Mouse (Mus musculus) kidney, postnatal 0 days (tissue): ENCODE data around the gene Gm10203. TPM values are rescaled to one million over a fixed set of nuclear protein-coding genes. Genes with fewer than 3 reads are reported as not detected.
A peak's percentile ranks its signal among the peaks of the same experiment; 100 is the strongest.
"Not testable (repeated sequence)": the region's sequence is repeated elsewhere in the genome, so short reads cannot be mapped to it uniquely, and the experiment has no call there.

ENCODE experiments used
- ATAC-seq: fragments of 200-750 bp; cut with Nextera tagmentation; replicated peaks from 2 replicates; pipeline ENCODE4 v1.8.0; 2017; ENCODE audit warnings: low read depth, moderate number of reproducible peaks, moderate TSS enrichment, moderate library complexity; ENCODE audit not compliant: low FRiP score
- DNase-seq: peaks from one replicate; pipeline ENCODE4 v3.0.0-alpha.2; 2016; ENCODE audit warnings: low spot score
- H3K27ac ChIP-seq: fragments of 300-500 bp; sonication (generic); 2 replicates; pipeline ENCODE4 v1.5.1; 2014; ENCODE audit warnings: mild to moderate bottlenecking
- H3K27me3 ChIP-seq: fragments of 300-500 bp; sonication (generic); 2 replicates; pipeline ENCODE4 v1.6.1; 2014; ENCODE audit warnings: low read length, mixed read lengths; ENCODE audit not compliant: insufficient read depth
- H3K36me3 ChIP-seq: fragments of 300-500 bp; sonication (generic); 2 replicates; pipeline ENCODE4 v1.6.1; 2014; ENCODE audit warnings: low read length, mixed read lengths; ENCODE audit not compliant: insufficient read depth
- H3K4me1 ChIP-seq: fragments of 300-500 bp; sonication (generic); replicated peaks from 2 replicates; pipeline ENCODE4 v1.6.1; 2014; ENCODE audit warnings: antibody characterized with exemption, low read length, mixed read lengths; ENCODE audit not compliant: insufficient read depth
- H3K4me2 ChIP-seq: fragments of 300-500 bp; sonication (generic); 2 replicates; pipeline ENCODE4 v1.6.1; 2014; ENCODE audit warnings: mild to moderate bottlenecking, low read length, moderate library complexity, mixed read lengths
- H3K4me3 ChIP-seq: fragments of 300-500 bp; sonication (generic); replicated peaks from 2 replicates; pipeline ENCODE4 v1.5.1; 2014; ENCODE audit warnings: low read depth, low read length
- H3K9ac ChIP-seq: fragments of 300-500 bp; sonication (generic); 2 replicates; pipeline ENCODE4 v1.6.1; 2014; ENCODE audit warnings: low read depth, low read length
- H3K9me3 ChIP-seq: fragments of 300-500 bp; sonication (generic); replicated peaks from 2 replicates; pipeline ENCODE4 v1.6.1; 2016; ENCODE audit warnings: low read length, inconsistent platforms, mixed read lengths
- CTCF ChIP-seq: IDR thresholded peaks from 2 replicates; pipeline ENCODE4 v1.5.1; 2016; ENCODE audit warnings: antibody characterized with exemption, low read depth, mild to moderate bottlenecking, moderate library complexity
- WGBS: fragments of 180-500 bp; shearing (Covaris S2); extraction: QIAGEN DNeasy Blood & Tissue Kit; methylation state at CpG from one replicate; pipeline ENCODE4 v1.1.7; 2014; 5-methylcytosine and 5-hydroxymethylcytosine counted together
- polyA plus RNA-seq: library from polyadenylated mRNA; unstranded; fragments of >200 nt; fragmentation: Nextera tagmentation; extraction: Ambion mirVana; gene quantifications from 2 replicates; pipeline ENCODE4 v1.2.1, GENCODE M21; 2015

Gm10203 gene
- polyA plus RNA-seq, 1 experiment from 2014 or later: not detected

DNA sequence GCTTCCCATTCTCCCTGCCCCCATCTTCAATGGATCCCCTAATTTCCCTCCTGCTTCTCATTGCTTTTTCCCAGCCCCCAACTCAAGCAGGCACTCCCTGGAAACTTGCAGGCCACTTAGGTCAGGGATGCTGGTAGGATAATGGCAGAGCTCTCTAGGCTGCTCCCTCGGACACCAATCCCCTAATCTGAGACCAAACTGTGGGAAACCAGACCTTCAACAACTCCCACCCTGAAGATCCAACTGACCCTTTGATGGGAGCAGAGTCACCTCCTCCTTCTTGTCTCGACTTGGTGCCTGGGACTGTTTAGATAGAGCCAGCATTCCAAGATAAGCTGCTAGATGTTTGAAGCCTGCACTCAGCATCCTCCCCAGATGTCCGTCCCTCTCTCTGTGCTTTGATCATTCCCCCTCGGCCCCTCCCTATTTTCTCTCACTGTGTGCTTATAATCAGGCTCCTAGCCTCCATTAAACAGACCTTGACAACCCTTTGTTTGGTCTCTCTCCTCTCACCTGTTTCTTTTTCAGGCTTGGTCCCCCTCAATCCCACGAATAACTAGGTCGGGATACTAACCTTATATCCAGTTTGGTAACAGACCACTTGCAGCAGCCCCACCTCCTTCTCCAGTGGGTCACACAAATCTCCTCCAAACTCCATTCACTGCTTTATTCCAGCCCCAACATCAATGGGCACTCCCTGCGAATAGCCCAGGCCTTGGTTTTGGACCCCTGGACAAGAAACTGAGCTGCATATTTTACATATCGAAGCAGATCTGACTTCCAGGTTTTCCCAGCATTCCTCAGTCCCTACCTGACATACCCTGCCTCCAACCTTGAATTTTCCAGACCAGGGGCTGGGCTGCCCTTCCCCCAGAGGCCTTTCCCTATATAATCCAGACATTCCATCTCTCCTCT is 24.4 kb downstream of the Gm10203 start:
- TF ChIP-seq CTCF: no peak
- Histone ChIP-seq H3K4me3 (no peak overlapping the region), H3K4me2 (no peak overlapping the region), H3K4me1 (peaks cover 8% of the 10 kb centered on the region; the same call in 1 of the 2 replicates), H3K27ac (0 out of 2 replicates have a peak overlapping the region, but pooled peaks have one; percentile 25), H3K27me3 (no peaks in the 10 kb centered on the region), H3K9ac (no peak overlapping the region), H3K36me3 (peaks cover 4% of the 10 kb centered on the region; the same call in 1 of the 2 replicates), H3K9me3 (no peaks in the 10 kb centered on the region)
- ATAC-seq (no peak), DNase-seq (no peak)
- WGBS: 19% methylated on average over 8 of the region's 8 CpGs

DNA sequence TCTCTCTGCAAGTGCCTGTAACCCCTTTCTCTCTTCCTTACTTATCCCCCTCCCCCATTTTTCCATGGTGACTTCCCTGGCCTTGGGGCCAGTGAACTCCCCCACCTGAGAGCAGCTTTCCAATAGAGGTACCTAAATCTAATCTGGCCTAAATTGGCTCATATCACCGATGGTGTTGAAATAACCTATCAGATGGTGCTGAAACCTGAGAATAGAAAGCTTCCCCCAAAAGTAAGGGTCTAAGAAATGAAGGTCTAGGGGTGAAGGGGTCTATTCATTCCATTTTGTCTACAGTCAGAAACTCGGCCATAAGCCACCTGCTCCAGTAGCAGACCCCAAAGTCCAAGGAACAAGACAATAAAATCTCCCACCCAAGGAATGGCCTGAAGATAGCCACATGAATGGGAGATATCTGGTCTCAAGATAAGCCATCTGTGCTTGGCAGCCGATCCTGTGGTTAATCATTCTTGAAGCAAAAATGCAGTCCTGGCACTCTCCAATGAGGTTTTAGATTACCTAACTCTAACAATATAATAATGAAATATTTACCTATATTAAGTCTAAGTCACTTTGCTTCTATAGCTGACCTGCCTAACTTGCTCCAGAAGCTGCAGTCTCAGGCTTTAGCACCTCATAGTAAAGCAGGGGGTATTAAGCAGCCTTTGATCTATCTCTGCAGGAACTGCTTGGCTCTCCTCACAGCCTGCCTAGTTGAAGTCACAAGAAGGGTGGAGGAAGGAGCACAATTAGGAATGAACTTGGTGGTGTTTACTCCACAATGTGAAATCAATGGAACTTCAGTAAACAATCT is 25.3 kb downstream of the Gm10203 start:
- Histone ChIP-seq H3K9me3 (no peaks in the 10 kb centered on the region), H3K36me3 (no peaks in the 10 kb centered on the region), H3K4me3 (no peak overlapping the region), H3K4me2 (no peak overlapping the region), H3K4me1 (peaks cover 8% of the 10 kb centered on the region; the same call in 1 of the 2 replicates), H3K9ac (no peak overlapping the region), H3K27ac (0 out of 2 replicates have a peak overlapping the region, but pooled peaks have one; percentile 36), H3K27me3 (no peaks in the 10 kb centered on the region)
- 36% methylated on average over 3 of the region's 3 CpGs for WGBS
- ATAC-seq (no peak), DNase-seq (no peak)
- TF ChIP-seq CTCF: no peak

DNA sequence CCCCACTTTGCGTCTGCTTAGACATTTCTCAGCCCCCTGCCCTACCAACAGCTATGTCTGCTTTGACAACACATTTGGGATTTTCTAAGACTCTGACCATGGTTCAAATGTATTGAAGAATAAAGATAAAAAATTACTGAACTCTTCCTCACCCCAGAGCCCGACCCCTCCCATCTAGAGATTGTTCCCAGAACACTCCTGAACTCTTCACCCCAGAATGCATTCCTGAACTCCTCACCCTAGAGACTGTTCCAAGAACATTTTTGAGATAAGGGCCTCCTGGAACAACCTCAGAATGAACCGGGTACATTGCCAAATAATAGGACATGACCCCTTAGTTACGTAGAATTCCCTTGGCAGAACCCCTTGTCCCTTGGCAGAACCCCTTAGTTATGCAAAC is 37.1 kb downstream of the Gm10203 start:
- H3K9me3 ChIP-seq, H3K4me2 ChIP-seq, H3K9ac ChIP-seq, H3K27ac ChIP-seq, DNase-seq, H3K27me3 ChIP-seq, H3K4me3 ChIP-seq, H3K4me1 ChIP-seq, ATAC-seq: not testable (repeated sequence)
- 65% methylated on average over 3 of the region's 4 CpGs for WGBS
- peaks cover 13% of the 10 kb centered on the region; the same call in 1 of the 2 replicates for H3K36me3 ChIP-seq

DNA sequence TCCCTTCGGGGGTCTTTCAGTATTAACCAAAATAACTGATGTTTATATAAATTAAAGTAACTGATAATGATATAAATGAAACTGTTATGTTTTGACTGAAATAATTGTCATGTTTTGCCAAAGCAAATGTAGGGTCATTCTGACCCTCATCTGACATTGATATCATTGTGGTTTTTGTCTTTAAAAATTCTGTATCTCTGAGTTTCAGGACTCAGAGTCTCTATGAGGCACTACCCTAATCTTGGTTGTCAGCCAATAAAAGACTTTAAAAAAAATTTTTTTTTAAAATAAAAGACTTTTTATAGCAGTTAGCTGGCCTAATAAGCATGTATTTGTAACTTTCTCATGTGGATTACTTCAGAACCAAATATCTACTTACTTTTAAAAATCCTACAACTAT is 37.7 kb downstream of the Gm10203 start:
- no peak for TF ChIP-seq CTCF
- Histone ChIP-seq H3K9ac (no peak overlapping the region), H3K4me2 (no peak overlapping the region), H3K4me1 (no peaks in the 10 kb centered on the region), H3K27me3 (no peaks in the 10 kb centered on the region), H3K9me3 (no peaks in the 10 kb centered on the region), H3K27ac (no peak overlapping the region), H3K36me3 (peaks cover 13% of the 10 kb centered on the region; the same call in 1 of the 2 replicates), H3K4me3 (no peak overlapping the region)
- DNase-seq (no peak), ATAC-seq (no peak)
- 97% methylated on average over 1 of the region's 1 CpGs for WGBS

DNA sequence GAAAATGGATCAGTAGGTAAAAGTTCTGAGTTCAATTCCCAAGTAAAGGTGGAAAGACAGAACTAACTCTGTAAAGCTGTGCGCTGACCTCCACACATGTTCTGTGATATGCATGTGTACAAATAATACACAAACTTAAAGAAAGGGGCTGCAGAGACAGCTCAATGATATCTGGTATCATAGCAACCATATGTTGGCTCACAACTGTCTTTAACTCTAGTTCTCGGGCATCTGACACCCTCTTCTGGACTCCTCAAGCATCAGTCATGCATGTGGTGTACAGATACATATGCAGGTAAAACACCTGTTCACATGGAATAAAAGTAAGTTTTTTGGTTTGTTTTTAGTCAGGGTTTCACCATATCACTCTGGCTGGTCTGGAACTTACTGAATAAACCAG is 38.5 kb downstream of the Gm10203 start:
- H3K36me3 ChIP-seq: peaks cover 13% of the 10 kb centered on the region; the same call in 1 of the 2 replicates
- no peaks in the 10 kb centered on the region for H3K9me3 ChIP-seq
- 96% methylated on average over 2 of the region's 2 CpGs for WGBS
- H3K4me3 ChIP-seq: no peak overlapping the region
- no peak overlapping the region for H3K9ac ChIP-seq
- TF ChIP-seq CTCF: no peak
- no peaks in the 10 kb centered on the region for H3K27me3 ChIP-seq
- no peaks in the 10 kb centered on the region for H3K4me1 ChIP-seq
- ATAC-seq (no peak), DNase-seq (no peak)
- no peak overlapping the region for H3K27ac ChIP-seq
- H3K4me2 ChIP-seq: no peak overlapping the region

DNA sequence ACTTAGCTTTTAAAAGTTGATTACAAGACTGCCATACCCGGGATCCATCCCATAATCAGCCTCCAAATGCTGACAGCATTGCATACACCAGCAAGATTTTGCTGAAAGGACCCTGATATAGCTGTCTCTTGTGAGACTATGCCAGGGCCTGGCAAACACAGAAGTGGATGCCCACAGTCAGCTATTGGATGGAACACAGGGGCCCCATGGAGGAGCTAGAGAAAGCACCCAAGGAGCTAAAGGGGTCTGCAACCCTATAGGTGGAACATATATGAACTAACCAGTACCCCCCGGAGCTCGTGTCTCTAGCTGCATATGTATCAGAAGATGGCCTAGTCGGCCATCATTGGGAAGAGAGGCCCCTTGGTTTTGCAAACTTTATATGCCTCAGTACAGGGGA is 40.0 kb downstream of the Gm10203 start:
- H3K4me2 ChIP-seq, H3K27me3 ChIP-seq, H3K4me1 ChIP-seq, H3K27ac ChIP-seq, ATAC-seq, H3K9me3 ChIP-seq, DNase-seq, H3K4me3 ChIP-seq, H3K9ac ChIP-seq: not testable (repeated sequence)
- H3K36me3 ChIP-seq: peaks cover 13% of the 10 kb centered on the region; the same call in 1 of the 2 replicates
- 87% methylated on average over 4 of the region's 4 CpGs for WGBS
